Mouse (Mus musculus) heart, embryonic 10.5 days (tissue): ENCODE results near the gene Npcd. TPM values are rescaled to one million over a fixed set of nuclear protein-coding genes. Genes with fewer than 3 reads are reported as not detected.

ENCODE experiments used
- DNase-seq: peaks from one replicate; pipeline ENCODE4 v3.0.0-alpha.2; 2017; ENCODE audit warnings: low spot score
- H3K27ac ChIP-seq: fragments of 300-500 bp; sonication (generic); 2 replicates; pipeline ENCODE4 v1.5.1; 2016; ENCODE audit warnings: mild to moderate bottlenecking
- H3K27me3 ChIP-seq: fragments of 300-500 bp; sonication (generic); 2 replicates; pipeline ENCODE4 v1.6.1; 2016; ENCODE audit warnings: mild to moderate bottlenecking; ENCODE audit not compliant: poor library complexity, insufficient read depth, severe bottlenecking
- H3K36me3 ChIP-seq: fragments of 300-500 bp; sonication (generic); 2 replicates; pipeline ENCODE4 v1.6.1; 2016; ENCODE audit warnings: mild to moderate bottlenecking, moderate library complexity
- H3K4me1 ChIP-seq: fragments of 300-500 bp; sonication (generic); 2 replicates; pipeline ENCODE4 v1.6.1; 2016; ENCODE audit warnings: mild to moderate bottlenecking
- H3K4me3 ChIP-seq: fragments of 300-500 bp; sonication (generic); 2 replicates; pipeline ENCODE4 v1.5.1; 2016; ENCODE audit warnings: mild to moderate bottlenecking, moderate library complexity
- H3K9me3 ChIP-seq: fragments of 300-500 bp; sonication (generic); 2 replicates; pipeline ENCODE4 v1.6.1; 2016; ENCODE audit warnings: mild to moderate bottlenecking, moderate library complexity
- WGBS: fragments of 180-500 bp; shearing (Covaris S2); methylation state at CpG from one replicate; pipeline ENCODE4 v1.1.7; 2016; 5-methylcytosine and 5-hydroxymethylcytosine counted together
- polyA plus RNA-seq: library from polyadenylated mRNA; unstranded; fragments of >200 nt; fragmentation: Nextera tagmentation; extraction: Ambion mirVana; gene quantifications from 2 replicates; pipeline ENCODE4 v1.2.1, GENCODE M21; 2016

Npcd gene
- polyA plus RNA-seq, 1 experiment from 2014 or later: not detected

DNA sequence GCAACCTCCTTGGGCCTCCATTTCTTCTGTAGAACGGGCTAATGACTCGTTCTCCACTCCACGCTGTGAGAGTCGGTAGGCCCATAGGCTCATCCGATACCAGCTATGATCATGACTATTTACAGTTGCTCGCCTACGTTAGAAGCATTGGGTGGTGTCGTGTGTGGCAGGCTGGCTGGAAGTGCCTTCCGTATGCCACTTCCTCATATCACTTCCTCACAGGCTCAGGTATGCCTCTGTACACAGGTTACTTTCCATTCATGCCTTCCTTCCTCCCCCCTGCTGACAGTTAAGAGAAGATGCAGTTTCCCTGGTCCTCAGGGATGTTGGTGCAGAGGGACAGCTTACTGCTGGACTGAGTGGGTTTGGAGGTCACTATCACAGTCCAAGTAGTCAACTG lies 41.0 kb downstream of the Npcd start:
- Histone ChIP-seq H3K27ac (no peak overlapping the region), H3K36me3 (no peaks in the 10 kb centered on the region), H3K27me3 (peaks cover 92% of the 10 kb centered on the region), H3K4me1 (peaks cover 10% of the 10 kb centered on the region; the same call in 1 of the 2 replicates), H3K4me3 (no peak overlapping the region), H3K9me3 (no peaks in the 10 kb centered on the region)
- DNase-seq: no peak
- WGBS: 90% methylated on average over 9 of the region's 9 CpGs

DNA sequence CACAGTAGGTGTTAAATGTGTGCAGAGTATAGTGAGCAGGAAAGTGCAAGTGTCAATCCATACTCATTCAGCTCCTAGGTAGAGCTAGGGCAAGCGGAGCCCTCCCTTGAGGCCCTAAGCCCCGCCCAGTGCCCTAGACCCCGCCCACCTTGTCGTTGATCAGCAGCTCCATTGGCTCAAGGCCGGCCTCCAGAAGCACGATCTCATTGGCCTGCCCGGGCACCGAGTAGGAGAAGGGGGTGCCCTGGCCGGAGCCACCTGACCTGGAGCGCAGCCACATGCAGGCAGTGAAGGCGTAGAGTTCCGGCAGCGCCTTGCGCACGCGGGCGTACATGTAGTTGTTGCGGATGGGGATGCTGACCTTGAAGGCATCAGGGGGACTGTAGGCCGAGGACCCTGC lies 41.6 kb downstream of the Npcd start:
- Histone ChIP-seq H3K4me1 (peaks cover 10% of the 10 kb centered on the region; the same call in 1 of the 2 replicates), H3K36me3 (no peaks in the 10 kb centered on the region), H3K27ac (no peak overlapping the region), H3K27me3 (peaks cover 89% of the 10 kb centered on the region), H3K9me3 (no peaks in the 10 kb centered on the region), H3K4me3 (no peak overlapping the region)
- DNase-seq: peak; percentile 76
- 20% methylated on average over 19 of the region's 19 CpGs for WGBS

DNA sequence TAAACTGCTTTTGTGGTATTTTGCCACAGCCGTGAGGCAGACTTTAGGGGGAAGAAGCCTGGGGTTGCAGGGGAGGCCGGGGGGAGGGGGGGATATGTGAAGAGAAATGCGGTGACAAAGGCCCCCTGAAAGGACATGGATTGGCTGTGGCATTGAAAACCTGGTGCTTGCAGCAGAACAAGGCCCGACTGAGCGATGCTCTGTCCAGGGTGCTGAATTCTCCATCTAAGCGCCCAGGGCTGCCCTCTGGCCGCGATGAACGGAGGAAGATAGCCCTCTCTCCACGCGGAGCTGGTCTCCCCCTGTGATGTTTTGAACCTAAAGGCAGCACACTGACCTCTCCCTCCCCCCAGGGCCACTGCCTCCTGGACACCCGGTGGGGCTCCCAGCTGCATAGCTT lies 42.5 kb downstream of the Npcd start:
- Histone ChIP-seq H3K9me3 (no peaks in the 10 kb centered on the region), H3K27ac (no peak overlapping the region), H3K4me3 (no peak overlapping the region), H3K36me3 (no peaks in the 10 kb centered on the region), H3K4me1 (peaks cover 11% of the 10 kb centered on the region; the same call in 1 of the 2 replicates), H3K27me3 (peaks cover 89% of the 10 kb centered on the region)
- 4% methylated on average over 12 of the region's 12 CpGs for WGBS
- peak; percentile 84 for DNase-seq

DNA sequence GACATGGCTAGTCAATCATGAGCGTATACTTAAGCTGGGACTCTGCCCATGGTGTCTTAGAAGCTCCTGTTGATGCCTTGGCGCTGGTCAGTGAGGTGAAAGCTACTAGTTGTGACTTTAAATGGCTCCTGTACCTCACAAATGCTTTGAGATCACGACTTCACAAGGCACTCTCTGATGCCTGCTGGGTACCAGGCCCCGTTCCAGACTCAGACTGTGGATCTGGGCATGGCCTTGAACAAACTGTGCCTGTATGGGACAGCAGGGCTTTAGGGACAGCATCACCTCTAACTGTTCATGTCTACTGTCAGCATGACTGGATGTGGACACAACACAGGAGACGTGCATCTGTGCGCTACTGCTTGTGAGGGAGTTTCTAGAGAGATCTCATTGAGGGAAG lies 43.1 kb downstream of the Npcd start:
- Histone ChIP-seq H3K27ac (no peak overlapping the region), H3K27me3 (peaks cover 88% of the 10 kb centered on the region), H3K9me3 (no peaks in the 10 kb centered on the region), H3K4me1 (peaks cover 13% of the 10 kb centered on the region; the same call in 1 of the 2 replicates), H3K36me3 (no peaks in the 10 kb centered on the region), H3K4me3 (no peak overlapping the region)
- no peak for DNase-seq
- WGBS: 85% methylated on average over 6 of the region's 6 CpGs

DNA sequence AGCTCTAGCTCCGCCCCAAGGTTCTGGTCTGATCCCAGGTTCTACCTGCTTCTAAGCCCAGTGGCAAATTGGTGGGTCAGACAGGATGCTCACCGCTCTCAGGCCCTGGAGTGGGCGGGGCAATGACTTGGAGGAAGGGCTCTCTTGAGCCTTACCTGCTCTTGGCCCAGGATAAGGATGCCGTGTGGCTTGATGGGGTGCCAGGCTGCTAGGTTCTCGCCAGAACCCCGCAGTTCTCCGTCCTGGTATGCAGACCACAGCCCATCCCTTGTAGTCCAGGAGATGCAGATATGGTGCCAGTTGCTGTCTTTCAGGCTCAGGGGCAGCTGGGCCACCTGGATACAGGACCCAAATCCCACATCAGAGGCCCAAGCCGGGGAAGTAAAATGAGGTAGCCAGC lies 43.9 kb downstream of the Npcd start:
- Histone ChIP-seq H3K4me1 (peaks cover 13% of the 10 kb centered on the region; the same call in 1 of the 2 replicates), H3K9me3 (no peaks in the 10 kb centered on the region), H3K27me3 (peaks cover 87% of the 10 kb centered on the region), H3K36me3 (no peaks in the 10 kb centered on the region), H3K27ac (no peak overlapping the region), H3K4me3 (no peak overlapping the region)
- no peak for DNase-seq
- 35% methylated on average over 8 of the region's 8 CpGs for WGBS

DNA sequence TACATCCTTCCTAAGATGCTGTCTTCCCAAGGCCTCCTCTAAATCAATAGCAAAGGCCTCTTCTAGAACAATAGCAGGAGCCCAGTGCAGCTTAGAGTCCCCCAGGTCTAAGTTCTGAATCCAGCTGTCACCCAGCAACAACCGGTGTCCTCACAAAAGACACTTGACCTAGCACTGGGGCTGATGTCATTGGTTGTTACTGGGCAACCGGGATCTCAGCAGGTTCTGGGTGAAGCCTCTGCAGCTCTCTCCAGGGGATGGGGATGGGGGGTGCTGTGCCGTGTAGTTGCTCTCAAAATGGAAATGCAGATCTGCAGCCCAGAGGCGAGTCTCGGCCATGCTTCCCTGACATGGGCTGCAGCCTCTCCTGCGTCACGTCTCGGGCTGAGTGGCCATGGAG lies 46.2 kb downstream of the Npcd start:
- peaks cover 6% of the 10 kb centered on the region; the same call in 1 of the 2 replicates for H3K4me1 ChIP-seq
- no peak overlapping the region for H3K27ac ChIP-seq
- WGBS: 67% methylated on average over 8 of the region's 8 CpGs
- H3K27me3 ChIP-seq: peaks cover 71% of the 10 kb centered on the region
- no peak overlapping the region for H3K4me3 ChIP-seq
- no peaks in the 10 kb centered on the region for H3K9me3 ChIP-seq
- no peaks in the 10 kb centered on the region for H3K36me3 ChIP-seq
- no peak for DNase-seq

DNA sequence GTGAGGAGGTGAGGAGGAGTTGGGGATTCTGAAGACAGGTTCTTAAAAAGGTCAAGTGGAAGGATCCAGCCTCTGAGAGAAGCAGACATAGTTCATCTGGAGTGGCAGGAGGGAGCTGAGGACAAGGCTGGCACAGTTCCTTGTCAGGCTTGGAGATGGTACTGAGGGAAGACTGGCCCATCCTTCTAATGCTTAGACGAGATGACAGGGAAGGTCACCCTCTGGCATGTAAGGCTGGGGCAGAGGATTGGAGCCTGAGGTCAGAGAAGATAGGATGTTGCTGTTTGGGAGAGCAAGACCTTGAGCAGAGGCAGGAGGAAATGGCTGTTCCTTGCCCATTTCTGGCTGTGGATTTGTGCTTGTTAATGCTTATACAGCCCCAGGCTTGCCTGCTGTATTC lies 49.0 kb downstream of the Npcd start:
- 48% methylated on average over 1 of the region's 1 CpGs for WGBS
- Histone ChIP-seq H3K36me3 (no peaks in the 10 kb centered on the region), H3K9me3 (no peaks in the 10 kb centered on the region), H3K27me3 (peaks cover 46% of the 10 kb centered on the region), H3K4me3 (no peak overlapping the region), H3K27ac (no peak overlapping the region), H3K4me1 (peaks cover 2% of the 10 kb centered on the region; the same call in 1 of the 2 replicates)
- DNase-seq: no peak

DNA sequence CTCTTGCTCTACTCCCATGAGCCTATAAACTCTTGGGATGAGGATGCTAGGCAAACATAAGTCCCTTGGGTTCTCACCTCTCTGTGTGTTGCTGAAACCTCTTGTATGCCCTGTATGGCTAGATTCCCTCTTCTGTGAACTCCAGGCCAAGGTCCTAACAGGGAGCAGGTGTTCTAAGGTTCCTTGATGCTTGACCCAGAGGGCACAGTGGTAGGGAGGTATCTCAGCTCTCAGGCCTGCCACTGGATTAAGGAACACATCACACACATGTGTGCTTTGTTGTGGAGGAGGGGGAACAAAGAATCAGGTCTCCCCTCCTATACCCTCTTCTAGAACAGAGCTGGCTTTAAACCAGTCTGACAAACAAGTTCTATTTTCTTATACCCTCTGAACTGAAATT lies 56.3 kb downstream of the Npcd start, which contains the start of gene Dnal4:
Gene Dnal4, minus strand, starts transcription at position 101 of the 400 bp plus-strand sequence.
- Histone ChIP-seq H3K4me1 (peaks cover 14% of the 10 kb centered on the region), H3K36me3 (no peaks in the 10 kb centered on the region), H3K27ac (no peak within 1 kb of the TSS), H3K9me3 (no peaks in the 10 kb centered on the region), H3K27me3 (no peaks in the 10 kb centered on the region), H3K4me3 (no peak within 1 kb of the TSS)
- no peak for DNase-seq

DNA sequence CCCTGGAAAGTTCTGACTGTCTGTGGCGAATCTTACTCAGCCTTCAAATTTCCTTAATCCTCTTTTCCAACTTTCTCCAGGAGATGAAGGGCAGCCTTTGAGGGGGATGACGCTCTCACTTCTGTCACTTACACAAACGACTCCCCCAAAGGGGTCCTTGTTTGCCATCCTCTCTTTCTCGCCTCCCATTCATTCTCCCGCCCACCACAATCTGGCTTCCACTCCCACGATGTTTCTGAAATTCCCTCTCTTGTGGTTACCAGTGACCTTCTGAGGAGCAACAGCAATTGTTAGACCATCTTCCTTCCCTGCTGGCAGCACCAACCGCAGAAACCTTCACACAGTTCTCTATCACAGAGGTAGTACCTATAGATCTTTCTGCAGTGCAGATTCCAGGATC lies 58.4 kb downstream of the Npcd start:
- DNase-seq: no peak
- Histone ChIP-seq H3K4me1 (peaks cover 14% of the 10 kb centered on the region), H3K36me3 (no peaks in the 10 kb centered on the region), H3K4me3 (no peak overlapping the region), H3K9me3 (no peaks in the 10 kb centered on the region), H3K27ac (no peak overlapping the region), H3K27me3 (no peaks in the 10 kb centered on the region)
- 58% methylated on average over 7 of the region's 7 CpGs for WGBS

DNA sequence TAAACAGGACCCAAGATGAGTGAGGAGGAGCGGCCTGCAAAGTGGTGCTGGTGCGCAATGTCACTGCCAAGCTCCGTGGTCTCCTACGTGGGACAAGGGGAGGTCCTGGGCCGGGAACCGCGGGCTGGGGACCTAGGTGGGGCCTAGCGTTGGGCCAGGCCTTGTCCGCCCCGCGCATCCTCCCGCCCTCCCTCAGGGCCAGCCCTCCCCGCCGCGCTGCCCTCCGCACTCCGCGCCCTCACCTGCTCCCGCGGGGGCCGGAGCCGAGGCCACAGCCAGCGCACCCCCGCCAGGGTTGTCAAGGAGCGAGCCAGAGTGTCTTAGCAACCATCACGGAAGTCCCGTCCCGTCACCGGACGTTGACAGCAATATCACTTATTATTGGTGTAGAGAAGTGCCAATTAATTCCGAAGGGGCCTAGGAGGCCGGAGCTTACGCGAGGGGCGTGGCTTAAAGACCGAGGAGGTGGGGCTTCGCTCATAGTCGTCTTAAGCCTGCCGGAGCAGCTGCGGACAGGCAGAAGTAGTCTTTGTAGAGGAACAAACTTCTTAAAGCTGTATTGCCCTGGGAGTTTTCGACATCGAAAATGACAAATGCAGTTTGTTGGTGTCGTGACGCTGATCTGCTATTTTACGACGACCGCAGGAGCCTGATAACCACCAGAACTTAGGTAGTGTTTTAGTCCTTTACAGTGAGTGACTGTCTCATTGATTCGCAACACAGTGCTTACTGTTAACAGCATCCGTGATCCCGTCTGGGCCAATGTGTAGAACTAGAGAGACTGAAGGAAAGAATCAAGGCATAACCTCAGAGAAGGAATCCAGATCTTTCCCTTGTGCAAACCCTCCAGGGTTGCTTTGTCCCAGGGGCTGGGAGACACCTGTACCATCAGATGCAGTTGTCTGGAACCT lies 59.7 kb downstream of the Npcd start:
- Histone ChIP-seq H3K27ac (peak overlapping the region; percentile 90), H3K27me3 (no peaks in the 10 kb centered on the region), H3K36me3 (no peaks in the 10 kb centered on the region), H3K4me3 (peak overlapping the region; percentile 91), H3K9me3 (no peaks in the 10 kb centered on the region), H3K4me1 (peaks cover 14% of the 10 kb centered on the region)
- 1% methylated on average over 49 of the region's 50 CpGs for WGBS
- peak; percentile 98 for DNase-seq

DNA sequence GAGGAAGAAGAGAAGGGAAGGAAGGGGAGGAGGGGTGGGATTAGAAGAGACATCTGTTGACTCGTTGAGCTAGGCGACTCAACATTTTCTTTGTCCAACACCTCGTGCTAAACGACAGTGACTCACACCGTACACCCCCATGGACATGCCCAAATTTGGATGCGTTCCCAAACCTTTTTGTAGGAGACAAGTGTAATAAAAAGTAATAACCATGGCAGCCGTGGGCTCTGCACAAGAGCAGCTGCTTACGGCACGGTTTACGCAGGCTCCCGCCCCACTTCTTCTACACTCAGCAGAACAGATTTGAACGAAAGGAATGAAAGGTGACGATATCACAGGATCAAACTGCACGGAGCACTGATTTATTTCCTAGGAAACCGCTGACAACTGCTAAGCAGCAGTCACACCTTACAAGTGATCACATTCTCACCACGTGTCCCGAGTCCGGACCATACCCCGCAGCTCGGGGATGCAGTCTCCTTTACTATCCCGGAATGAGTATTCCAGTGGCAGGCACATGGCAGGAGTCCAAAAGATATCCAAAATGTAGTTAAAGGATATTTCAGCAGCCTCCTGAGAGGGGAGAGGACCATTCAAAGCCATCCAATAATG lies 63.3 kb downstream of the Npcd start:
- Histone ChIP-seq H3K36me3 (no peaks in the 10 kb centered on the region), H3K27ac (no peak overlapping the region), H3K4me1 (peaks cover 36% of the 10 kb centered on the region), H3K9me3 (no peaks in the 10 kb centered on the region), H3K4me3 (no peak overlapping the region), H3K27me3 (no peaks in the 10 kb centered on the region)
- WGBS: 80% methylated on average over 21 of the region's 21 CpGs
- no peak for DNase-seq

DNA sequence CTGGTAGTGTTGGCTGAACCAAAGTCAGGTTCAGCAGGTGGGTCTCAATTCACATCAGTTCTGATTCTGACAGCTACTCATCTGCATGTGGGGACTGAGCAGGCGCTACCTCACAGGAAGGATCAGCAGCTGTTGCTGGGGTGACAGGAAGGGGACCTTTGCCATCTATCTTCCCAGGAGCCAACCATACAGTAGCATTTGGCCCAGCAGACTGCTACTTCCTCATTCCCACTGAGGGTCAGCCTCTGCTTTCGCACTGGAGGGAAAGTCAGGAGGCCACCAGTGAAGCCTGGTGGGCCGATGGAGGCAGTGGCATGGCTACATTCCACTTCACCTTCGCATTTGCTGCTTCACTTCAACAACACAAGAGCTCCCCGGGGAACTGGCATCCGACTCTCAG lies 65.7 kb downstream of the Npcd start:
- H3K4me3 ChIP-seq: no peak overlapping the region
- peaks cover 12% of the 10 kb centered on the region for H3K36me3 ChIP-seq
- H3K9me3 ChIP-seq: no peaks in the 10 kb centered on the region
- no peaks in the 10 kb centered on the region for H3K27me3 ChIP-seq
- H3K27ac ChIP-seq: no peak overlapping the region
- WGBS: 64% methylated on average over 6 of the region's 6 CpGs
- DNase-seq: no peak
- H3K4me1 ChIP-seq: peaks cover 32% of the 10 kb centered on the region

DNA sequence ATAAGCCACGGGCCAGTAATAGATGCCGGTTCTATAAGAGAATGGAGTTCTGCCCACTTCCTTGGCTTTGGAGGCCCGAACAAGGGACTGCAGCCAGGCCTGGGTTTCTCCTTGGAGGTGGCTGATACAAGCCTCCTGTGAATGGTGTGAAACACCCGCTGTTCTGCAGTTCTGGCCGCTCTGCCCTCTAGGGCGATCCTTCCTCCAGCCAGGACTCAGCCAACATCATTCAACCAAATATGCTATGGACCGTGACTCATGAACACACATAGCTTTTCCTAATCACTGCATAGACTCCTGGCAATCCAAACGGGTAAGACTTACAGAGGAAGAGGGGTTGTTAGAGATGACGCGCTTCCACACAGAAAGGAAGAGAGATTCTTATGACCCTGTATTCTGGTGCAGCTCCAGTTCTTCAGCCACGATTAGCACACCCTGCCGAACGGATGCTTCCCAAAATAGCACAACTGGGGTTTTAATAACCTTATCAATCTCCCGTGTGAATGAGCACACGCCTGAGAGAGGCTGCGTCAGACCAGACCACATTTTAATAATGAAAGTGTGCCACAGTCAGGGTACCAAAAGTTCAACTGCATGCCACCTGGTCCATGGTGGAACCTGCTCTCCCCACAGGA lies 66.6 kb downstream of the Npcd start:
- no peak overlapping the region for H3K27ac ChIP-seq
- WGBS: 66% methylated on average over 16 of the region's 16 CpGs

More for the DNA sequence above, 66.6 kb downstream of the Npcd start:
- H3K4me1 ChIP-seq: peaks cover 27% of the 10 kb centered on the region
- no peaks in the 10 kb centered on the region for H3K27me3 ChIP-seq
- peaks cover 20% of the 10 kb centered on the region for H3K36me3 ChIP-seq
- no peaks in the 10 kb centered on the region for H3K9me3 ChIP-seq
- no peak for DNase-seq
- no peak overlapping the region for H3K4me3 ChIP-seq
